In the genomic region with DNA sequence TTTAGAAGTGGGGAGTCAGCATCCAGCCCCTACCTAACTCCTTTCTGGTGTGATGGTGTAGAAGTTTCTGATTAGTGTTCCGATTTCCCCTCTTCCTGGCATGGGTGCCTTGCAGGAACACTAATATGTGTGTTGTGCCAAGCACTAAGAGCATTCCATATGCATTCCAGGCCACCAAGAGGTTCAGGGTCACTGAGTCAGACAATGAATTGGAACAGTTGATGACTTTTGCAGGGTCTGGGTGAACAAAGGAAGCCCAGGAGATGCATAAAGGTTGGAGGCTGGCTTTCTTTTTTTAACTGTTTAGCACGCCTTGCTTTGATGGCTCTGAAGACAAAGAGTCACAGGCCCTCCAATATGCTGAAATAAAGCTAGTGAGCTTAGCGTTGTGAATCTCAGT, we compare ENCODE assay signal across 13 mouse cellular contexts.
DNase-seq lines count a peak whose midpoint lies in the region; ATAC-seq and TF ChIP-seq lines count a peak whose summit lies in the region.
"Had no signal": no experiment of that assay in that cellular context is flagged by ENCODE, and none has a peak within 500 bp of the region (broad histone marks: within the 10 kb centered on the region; RNA-seq: fewer than 3 reads in every experiment).

No protein-coding gene starts in this region.

- no peaks in the 10 kb centered on the region for H3K9me3 ChIP-seq in forebrain, embryonic 10.5 days
- no peaks in the 10 kb centered on the region for H3K9me3 ChIP-seq in forebrain, embryonic 15.5 days
- H3K9me3 ChIP-seq in kidney, embryonic 16.5 days (ENCODE audit: low read length) = no peaks in the 10 kb centered on the region
- H3K9me3 ChIP-seq in embryonic facial prominence, embryonic 15.5 days (replicated peaks) = no peaks in the 10 kb centered on the region

- H3K36me3 ChIP-seq in forebrain, embryonic 10.5 days (replicated peaks) = no peaks in the 10 kb centered on the region
- no peaks in the 10 kb centered on the region for H3K36me3 ChIP-seq in forebrain, embryonic 15.5 days
- no peaks in the 10 kb centered on the region for H3K36me3 ChIP-seq in kidney, embryonic 16.5 days (ENCODE audit: insufficient read depth, low read length)
- no peaks in the 10 kb centered on the region for H3K36me3 ChIP-seq in kidney, adult 2 months (ENCODE audit: control insufficient read depth, insufficient read depth, low read length)
- H3K36me3 ChIP-seq in embryonic facial prominence, embryonic 15.5 days = no peaks in the 10 kb centered on the region

- peak overlapping the region; percentile 53; the same call in 1 of the 2 replicates for H3K27ac ChIP-seq in forebrain, embryonic 10.5 days
- no peak overlapping the region for H3K27ac ChIP-seq in forebrain, embryonic 15.5 days (replicated peaks)
- H3K27ac ChIP-seq in kidney, embryonic 16.5 days (ENCODE audit: low read length) = 0 out of 2 replicates have a peak overlapping the region, but pooled peaks have one; percentile 0
- no peak overlapping the region for H3K27ac ChIP-seq in kidney, adult 2 months (ENCODE audit: insufficient read depth, low read depth, low read length)
- peak overlapping the region; percentile 59; the same call in 1 of the 2 replicates for H3K27ac ChIP-seq in embryonic facial prominence, embryonic 15.5 days (replicated peaks)

- no peak for DNase-seq in forebrain, embryonic 10.5 days (ENCODE audit: extremely low spot score, low spot score)
- DNase-seq in kidney, adult 2 months = no peak
- DNase-seq in 3T3-L1 (ENCODE audit: low read depth, low spot score) = peak; percentile 81
- no peak for DNase-seq in cerebellum, adult 9-10 months
- DNase-seq in layer of hippocampus, postnatal 10 days (ENCODE audit: low spot score in 2 of 2) = no peak
- DNase-seq: adrenal gland, adult 8-10 months; liver, postnatal 0 days; right cerebral cortex, postnatal 25 days; thymus, postnatal 25 days had no signal

- no peak for ATAC-seq in forebrain, embryonic 15.5 days (replicated peaks)
- 0 out of 2 replicates have a peak, but pooled peaks have one; percentile 50 for ATAC-seq in kidney, embryonic 16.5 days (ENCODE audit: low FRiP score, low TSS enrichment)
- ATAC-seq in embryonic facial prominence, embryonic 15.5 days (ENCODE audit: insufficient number of reproducible peaks, low FRiP score, low TSS enrichment, low read depth) = no peak
- ATAC-seq: forebrain, embryonic 14.5 days; liver, postnatal 0 days had no signal

- 57% methylated on average over 3 of the region's 3 CpGs for WGBS in forebrain, embryonic 10.5 days
- WGBS in forebrain, embryonic 15.5 days = 43% methylated on average over 3 of the region's 3 CpGs
- WGBS in kidney, embryonic 16.5 days = 58% methylated on average over 3 of the region's 3 CpGs
- WGBS in kidney, adult 2 months = 55% methylated on average over 3 of the region's 3 CpGs
- 56% methylated on average over 3 of the region's 3 CpGs for WGBS in embryonic facial prominence, embryonic 15.5 days

- no peaks in the 10 kb centered on the region for H3K27me3 ChIP-seq in forebrain, embryonic 10.5 days (ENCODE audit: poor library complexity, severe bottlenecking)
- H3K27me3 ChIP-seq in forebrain, embryonic 15.5 days = no peaks in the 10 kb centered on the region
- no peaks in the 10 kb centered on the region for H3K27me3 ChIP-seq in kidney, embryonic 16.5 days (ENCODE audit: insufficient read depth, low read length)
- no peaks in the 10 kb centered on the region for H3K27me3 ChIP-seq in kidney, adult 2 months (replicated peaks; ENCODE audit: control insufficient read depth, insufficient read depth, low read length)
- no peaks in the 10 kb centered on the region for H3K27me3 ChIP-seq in embryonic facial prominence, embryonic 15.5 days

- TF ChIP-seq CTCF in kidney, adult 2 months (conservative IDR thresholded peaks at IDR 0.05; ENCODE audit: insufficient read depth, insufficient read length, low read depth, low read length) = no peak

- H3K4me3 ChIP-seq in forebrain, embryonic 10.5 days = no peak overlapping the region
- no peak overlapping the region for H3K4me3 ChIP-seq in forebrain, embryonic 15.5 days
- no peak overlapping the region for H3K4me3 ChIP-seq in kidney, embryonic 16.5 days (ENCODE audit: low read length)
- no peak overlapping the region for H3K4me3 ChIP-seq in kidney, adult 2 months (ENCODE audit: insufficient read depth, low read depth, low read length)
- H3K4me3 ChIP-seq in embryonic facial prominence, embryonic 15.5 days (replicated peaks) = no peak overlapping the region

- H3K9ac ChIP-seq in forebrain, embryonic 15.5 days (replicated peaks) = no peak overlapping the region
- H3K9ac ChIP-seq in kidney, embryonic 16.5 days (replicated peaks; ENCODE audit: low read length) = no peak overlapping the region
- H3K9ac ChIP-seq in embryonic facial prominence, embryonic 15.5 days = no peak overlapping the region
- H3K9ac ChIP-seq: liver, postnatal 0 days had no signal

- TF ChIP-seq POLR2A in kidney, adult 2 months (IDR thresholded peaks at IDR 0.05; ENCODE audit: low read depth, low read length) = no peak

- H3K4me2 ChIP-seq in forebrain, embryonic 15.5 days (replicated peaks) = no peak overlapping the region
- H3K4me2 ChIP-seq in kidney, embryonic 16.5 days (replicated peaks; ENCODE audit: low read depth, low read length) = no peak overlapping the region
- no peak overlapping the region for H3K4me2 ChIP-seq in embryonic facial prominence, embryonic 15.5 days (replicated peaks)

- H3K4me1 ChIP-seq in forebrain, embryonic 10.5 days = peaks cover 38% of the 10 kb centered on the region
- H3K4me1 ChIP-seq in forebrain, embryonic 15.5 days = no peaks in the 10 kb centered on the region
- H3K4me1 ChIP-seq in kidney, embryonic 16.5 days (ENCODE audit: insufficient read depth, low read length) = peaks cover 12% of the 10 kb centered on the region; the same call in 1 of the 2 replicates
- no peaks in the 10 kb centered on the region for H3K4me1 ChIP-seq in kidney, adult 2 months (ENCODE audit: control insufficient read depth, insufficient read depth, low read length)
- H3K4me1 ChIP-seq in embryonic facial prominence, embryonic 15.5 days = peaks cover 10% of the 10 kb centered on the region; the same call in 1 of the 2 replicates

Comparison
In these comparisons a context has a peak if more than half of its experiments do, and no peak if none do; other contexts are left out.
1. H3K27ac ChIP-seq: peak in forebrain, embryonic 10.5 days (single experiment), kidney, embryonic 16.5 days (single experiment) and embryonic facial prominence, embryonic 15.5 days (single experiment); none in forebrain, embryonic 15.5 days (single experiment) and kidney, adult 2 months (single experiment).